12 mouse cellular contexts compared by ENCODE assay signal in the genomic region with DNA sequence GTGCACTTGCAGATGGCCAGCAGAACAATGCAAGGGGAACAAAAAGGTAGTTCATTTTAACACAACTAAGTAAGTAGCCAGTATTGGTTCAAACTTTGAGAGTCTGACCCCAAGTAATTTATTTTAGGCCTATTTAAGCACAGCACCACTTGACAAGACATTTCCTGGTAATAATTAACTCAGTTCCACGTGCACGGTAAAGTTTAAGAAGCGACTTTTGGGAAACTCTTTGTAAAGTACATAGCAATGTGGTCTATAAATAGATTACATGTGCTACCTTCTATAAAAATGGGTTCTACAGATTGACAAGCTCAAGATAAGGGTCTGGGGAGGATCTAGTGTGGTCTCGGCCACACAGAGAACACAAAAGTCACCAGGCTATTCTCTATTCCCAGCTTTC. TPM values are rescaled to one million over a fixed set of nuclear protein-coding genes. Genes with fewer than 3 reads are reported as not detected.
DNase-seq lines count a peak whose midpoint lies in the region; ATAC-seq and TF ChIP-seq lines count a peak whose summit lies in the region.
"Had no signal": no experiment of that assay in that cellular context is flagged by ENCODE, and none has a peak within 500 bp of the region (broad histone marks: within the 10 kb centered on the region; RNA-seq: fewer than 3 reads in every experiment).

No protein-coding gene starts in this region.

- H3K27me3 ChIP-seq in heart, embryonic 14.5 days (ENCODE audit: control insufficient read depth, insufficient read depth, low read length): no peaks in the 10 kb centered on the region
- H3K27me3 ChIP-seq in lung, postnatal 0 days (replicated peaks; ENCODE audit: insufficient read depth, low read length): no peaks in the 10 kb centered on the region
- no peaks in the 10 kb centered on the region for H3K27me3 ChIP-seq in intestine, embryonic 16.5 days (replicated peaks; ENCODE audit: control insufficient read depth, insufficient read depth, low read length)
- H3K27me3 ChIP-seq in small intestine, adult 2 months (ENCODE audit: control insufficient read depth, insufficient read depth, low read length): no peaks in the 10 kb centered on the region
- H3K27me3 ChIP-seq: forebrain, embryonic 15.5 days had no signal

- no peak for DNase-seq in heart, postnatal 4 days
- DNase-seq in lung, postnatal 0 days (ENCODE audit: low spot score): peak; percentile 54
- no peak for DNase-seq in lung, postnatal 36 days
- no peak for DNase-seq in cerebellum, postnatal 4 days (ENCODE audit: low spot score in 2 of 2)
- DNase-seq: cerebellum, adult 9-10 months; left cerebral cortex, postnatal 4 days; thymus, postnatal 25 days had no signal

- H3K36me3 ChIP-seq in heart, embryonic 14.5 days (ENCODE audit: control insufficient read depth, insufficient read depth, low read length): no peaks in the 10 kb centered on the region
- no peaks in the 10 kb centered on the region for H3K36me3 ChIP-seq in lung, postnatal 0 days (ENCODE audit: insufficient read depth, low read length)
- no peaks in the 10 kb centered on the region for H3K36me3 ChIP-seq in intestine, embryonic 16.5 days (ENCODE audit: control insufficient read depth, insufficient read depth, low read length)
- H3K36me3 ChIP-seq in small intestine, adult 2 months (ENCODE audit: control insufficient read depth, insufficient read depth, low read length): no peaks in the 10 kb centered on the region
- H3K36me3 ChIP-seq: forebrain, embryonic 15.5 days had no signal

- peaks cover 22 to 39% of the 10 kb centered on the region in 2 experiments for H3K4me1 ChIP-seq in heart, embryonic 14.5 days (ENCODE audit: control insufficient read depth in 2 of 2, insufficient read depth in 2 of 2, low read length in 2 of 2)
- peaks cover 34% of the 10 kb centered on the region for H3K4me1 ChIP-seq in lung, postnatal 0 days (ENCODE audit: insufficient read depth, low read depth, low read length)
- H3K4me1 ChIP-seq in intestine, embryonic 16.5 days (ENCODE audit: control insufficient read depth, insufficient read depth, low read length): peaks cover 39% of the 10 kb centered on the region
- H3K4me1 ChIP-seq in small intestine, adult 2 months (ENCODE audit: control insufficient read depth, insufficient read depth, insufficient read length, low read length): peaks cover 29% of the 10 kb centered on the region; the same call in 1 of the 2 replicates

- no peaks in the 10 kb centered on the region for H3K9me3 ChIP-seq in heart, embryonic 14.5 days (ENCODE audit: control insufficient read depth, low read length)
- no peaks in the 10 kb centered on the region for H3K9me3 ChIP-seq in lung, postnatal 0 days (ENCODE audit: low read length)
- no peaks in the 10 kb centered on the region for H3K9me3 ChIP-seq in intestine, embryonic 16.5 days (ENCODE audit: control insufficient read depth, low read length)
- H3K9me3 ChIP-seq: forebrain, embryonic 15.5 days had no signal

- 39% methylated on average over 4 of the region's 4 CpGs for WGBS in heart, embryonic 14.5 days
- 27% methylated on average over 4 of the region's 4 CpGs for WGBS in lung, postnatal 0 days
- 27% methylated on average over 4 of the region's 4 CpGs for WGBS in intestine, embryonic 16.5 days
- 22% methylated on average over 4 of the region's 4 CpGs for WGBS in small intestine, adult 2 months

- H3K4me2 ChIP-seq in heart, embryonic 14.5 days (ENCODE audit: low read length): no peak overlapping the region
- H3K4me2 ChIP-seq in lung, postnatal 0 days (replicated peaks; ENCODE audit: low read depth, low read length): no peak overlapping the region
- H3K4me2 ChIP-seq in intestine, embryonic 16.5 days (ENCODE audit: low read depth, low read length): peak overlapping the region; percentile 55
- H3K4me2 ChIP-seq: forebrain, embryonic 15.5 days had no signal

- no peak overlapping the region for H3K4me3 ChIP-seq in heart, embryonic 14.5 days (ENCODE audit: control insufficient read depth in 1 of 2, insufficient read depth in 1 of 2, low read depth in 1 of 2, low read length in 2 of 2)
- H3K4me3 ChIP-seq in lung, postnatal 0 days (ENCODE audit: low read depth, low read length): no peak overlapping the region
- H3K4me3 ChIP-seq in intestine, embryonic 16.5 days (ENCODE audit: low read length): no peak overlapping the region
- H3K4me3 ChIP-seq in small intestine, adult 2 months (ENCODE audit: low read depth, low read length): no peak overlapping the region
- H3K4me3 ChIP-seq: forebrain, embryonic 15.5 days had no signal

- no peak for ATAC-seq in heart, embryonic 14.5 days (ENCODE audit: insufficient number of reproducible peaks, insufficient read depth, low FRiP score, low read depth)
- ATAC-seq in lung, postnatal 0 days: no peak
- ATAC-seq in intestine, embryonic 16.5 days: peak; percentile 14; the same call in 1 of the 2 replicates
- ATAC-seq in megakaryocyte progenitor cell, adult 5-6 weeks (replicated peaks; ENCODE audit: poor library complexity): no peak
- ATAC-seq: forebrain, embryonic 15.5 days had no signal

- no peak overlapping the region for H3K9ac ChIP-seq in heart, embryonic 14.5 days (ENCODE audit: low read length)
- no peak overlapping the region for H3K9ac ChIP-seq in lung, postnatal 0 days (replicated peaks; ENCODE audit: low read depth)
- H3K9ac ChIP-seq in intestine, embryonic 16.5 days (ENCODE audit: low read depth, low read length): peak overlapping the region; percentile 64
- H3K9ac ChIP-seq: forebrain, embryonic 15.5 days had no signal

- no peak for TF ChIP-seq EP300 in lung, postnatal 0 days (IDR thresholded peaks at IDR 0.05)

- no peak for TF ChIP-seq CTCF in lung, postnatal 0 days (IDR thresholded peaks at IDR 0.05)
- no peak for TF ChIP-seq CTCF in small intestine, adult 2 months (IDR thresholded peaks at IDR 0.05; ENCODE audit: extremely low read depth, insufficient read length, insufficient replicate concordance, low read depth, low read length)

- no peak for TF ChIP-seq POLR2A in small intestine, adult 2 months (IDR thresholded peaks at IDR 0.05; ENCODE audit: low read depth, low read length)

- H3K27ac ChIP-seq in heart, embryonic 14.5 days (replicated peaks in 1 of 2; ENCODE audit: control insufficient read depth in 1 of 2, insufficient read depth in 1 of 2, low read depth in 2 of 2, low read length in 2 of 2): peak overlapping the region; percentile 87 to 93
- H3K27ac ChIP-seq in lung, postnatal 0 days (ENCODE audit: low read length): peak overlapping the region; percentile 94
- H3K27ac ChIP-seq in intestine, embryonic 16.5 days (ENCODE audit: low read length): peak overlapping the region; percentile 100
- H3K27ac ChIP-seq in small intestine, adult 2 months (ENCODE audit: insufficient read depth, low read depth, low read length): peak overlapping the region; percentile 95

RNA-seq across cellular contexts. Expression of a gene that starts 4.6 kb away (rescaled TPM):
- polyA plus RNA-seq in heart, embryonic 14.5 days (2014; fragmentation: Nextera tagmentation; extraction: Ambion mirVana): 151 and 155 TPM in 2 replicates
- total RNA-seq in heart, postnatal 4 days (2021): 100 to 1,000 TPM; 549 to 557 TPM
- polyA plus RNA-seq in lung, postnatal 0 days (2015; fragmentation: Nextera tagmentation; extraction: Ambion mirVana): 151 and 154 TPM in 2 replicates
- polyA plus RNA-seq in intestine, embryonic 16.5 days (2015; fragmentation: Nextera tagmentation; extraction: Ambion mirVana): 142 and 146 TPM in 2 replicates
- polyA plus RNA-seq in small intestine, adult 2 months (2012; rRNA removed): 67.1 and 140 TPM in 2 replicates
- total RNA-seq in megakaryocyte progenitor cell, adult 5-6 weeks (2015): 419 and 433 TPM in 2 replicates
- total RNA-seq in megakaryocyte progenitor cell, adult 5-6 weeks (2017): 342 and 343 TPM in 2 replicates

RNA-seq across cellular contexts. Expression of a gene that starts 15.0 kb away (rescaled TPM):
- 2.1 and 3.7 TPM in 2 replicates for polyA plus RNA-seq in heart, embryonic 14.5 days (2014; fragmentation: Nextera tagmentation; extraction: Ambion mirVana)
- 1 to 10 TPM; 1.1 to 1.8 TPM for total RNA-seq in heart, postnatal 4 days (2021)
- polyA plus RNA-seq in lung, postnatal 0 days (2015; fragmentation: Nextera tagmentation; extraction: Ambion mirVana): 10.2 and 12.9 TPM in 2 replicates
- polyA plus RNA-seq in intestine, embryonic 16.5 days (2015; fragmentation: Nextera tagmentation; extraction: Ambion mirVana): 5.2 and 5.9 TPM in 2 replicates
- polyA plus RNA-seq in small intestine, adult 2 months (2012; rRNA removed): 4.4 and 7.1 TPM in 2 replicates
- 47.6 and 48.3 TPM in 2 replicates for total RNA-seq in megakaryocyte progenitor cell, adult 5-6 weeks (2015)
- total RNA-seq in megakaryocyte progenitor cell, adult 5-6 weeks (2017): 53.9 and 56.3 TPM in 2 replicates

RNA-seq across cellular contexts. Expression of a gene that starts 21.3 kb away (rescaled TPM):
- polyA plus RNA-seq in heart, embryonic 14.5 days (2014; fragmentation: Nextera tagmentation; extraction: Ambion mirVana): 252 and 254 TPM in 2 replicates
- 100 to 1,000 TPM; 647 to 783 TPM for total RNA-seq in heart, postnatal 4 days (2021)
- polyA plus RNA-seq in lung, postnatal 0 days (2015; fragmentation: Nextera tagmentation; extraction: Ambion mirVana): 287 and 308 TPM in 2 replicates
- 347 and 378 TPM in 2 replicates for polyA plus RNA-seq in intestine, embryonic 16.5 days (2015; fragmentation: Nextera tagmentation; extraction: Ambion mirVana)
- 201 and 291 TPM in 2 replicates for polyA plus RNA-seq in small intestine, adult 2 months (2012; rRNA removed)
- 139 and 180 TPM in 2 replicates for total RNA-seq in megakaryocyte progenitor cell, adult 5-6 weeks (2015)
- total RNA-seq in megakaryocyte progenitor cell, adult 5-6 weeks (2017): 93.3 and 110 TPM in 2 replicates

RNA-seq across cellular contexts. Expression of a gene that starts 29.9 kb away (rescaled TPM):
- polyA plus RNA-seq in heart, embryonic 14.5 days (2014; fragmentation: Nextera tagmentation; extraction: Ambion mirVana): 4.7 and 4.8 TPM in 2 replicates
- total RNA-seq in heart, postnatal 4 days (2021): 10 to 100 TPM; 17.8 to 20.8 TPM
- 14.9 and 15.6 TPM in 2 replicates for polyA plus RNA-seq in lung, postnatal 0 days (2015; fragmentation: Nextera tagmentation; extraction: Ambion mirVana)
- 2,407 and 2,590 TPM in 2 replicates for polyA plus RNA-seq in intestine, embryonic 16.5 days (2015; fragmentation: Nextera tagmentation; extraction: Ambion mirVana)
- polyA plus RNA-seq in small intestine, adult 2 months (2012; rRNA removed): 1,096 and 2,780 TPM in 2 replicates
- total RNA-seq in megakaryocyte progenitor cell, adult 5-6 weeks (2015): 16.1 and 22.9 TPM in 2 replicates
- total RNA-seq in megakaryocyte progenitor cell, adult 5-6 weeks (2017): 4.3 and 7.0 TPM in 2 replicates

RNA-seq across cellular contexts. Expression of a gene that starts 36.4 kb away (rescaled TPM):
- 25.7 and 29.5 TPM in 2 replicates for polyA plus RNA-seq in heart, embryonic 14.5 days (2014; fragmentation: Nextera tagmentation; extraction: Ambion mirVana)
- 10 to 100 TPM; 14.4 to 14.5 TPM for total RNA-seq in heart, postnatal 4 days (2021)
- polyA plus RNA-seq in lung, postnatal 0 days (2015; fragmentation: Nextera tagmentation; extraction: Ambion mirVana): 42.3 and 42.7 TPM in 2 replicates
- 46.2 and 49.1 TPM in 2 replicates for polyA plus RNA-seq in intestine, embryonic 16.5 days (2015; fragmentation: Nextera tagmentation; extraction: Ambion mirVana)
- polyA plus RNA-seq in small intestine, adult 2 months (2012; rRNA removed): 76.0 and 138 TPM in 2 replicates
- 14.7 and 18.4 TPM in 2 replicates for total RNA-seq in megakaryocyte progenitor cell, adult 5-6 weeks (2015)
- total RNA-seq in megakaryocyte progenitor cell, adult 5-6 weeks (2017): 12.3 and 15.7 TPM in 2 replicates
